Mouse (Mus musculus) layer of hippocampus, adult 2 months (tissue): ENCODE results near the gene Akr7a5. TPM values are rescaled to one million over a fixed set of nuclear protein-coding genes. Genes with fewer than 3 reads are reported as not detected.
A peak's percentile ranks its signal among the peaks of the same experiment; 100 is the strongest.

ENCODE experiments used
- DNase-seq, 2 experiments: peaks; one replicate each; pipeline ENCODE4 v3.0.0; 2022; ENCODE audit warnings: low spot score in 2 of 2
- H3K27ac ChIP-seq: fragments of 200-600 bp; 2 replicates; pipeline ENCODE4 v1.8.1; 2022
- H3K4me3 ChIP-seq: fragments of 200-600 bp; 2 replicates; pipeline ENCODE4 v1.8.1; 2022; ENCODE audit warnings: mild to moderate bottlenecking
- CTCF ChIP-seq: fragments of 200-600 bp; conservative IDR thresholded peaks from 2 replicates; pipeline ENCODE4 v1.8.1; 2022; ENCODE audit warnings: antibody characterized with exemption, mild to moderate bottlenecking, moderate library complexity
- total RNA-seq, 2 experiments: library from RNA; stranded (reverse); gene quantifications; 2 replicates each; pipeline ENCODE4 v1.2.3; 2021

Akr7a5 gene
- total RNA-seq, 2 experiments from 2014 or later, result 31.6 to 32.9 TPM

DNA sequence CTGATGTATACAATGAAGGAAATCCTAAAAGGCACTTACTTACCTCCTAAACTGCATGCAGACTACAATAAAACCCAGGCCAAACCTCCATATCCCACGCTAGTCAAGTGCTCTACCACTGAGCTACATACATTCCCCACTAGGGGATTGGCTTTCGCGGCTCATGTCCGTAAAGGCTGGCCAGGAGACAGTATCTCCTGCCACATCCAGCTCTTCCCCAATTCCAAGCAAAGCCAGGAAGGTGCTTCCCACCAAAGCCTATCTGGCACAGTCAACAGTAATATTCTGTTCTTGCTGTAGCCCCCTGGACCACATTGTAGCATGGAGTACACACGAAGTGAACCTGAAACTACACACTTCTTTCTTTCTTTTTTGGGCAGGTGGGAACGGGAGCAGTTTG lies 893 bp upstream of the Akr7a5 start:
- peak overlapping the region; percentile 92; the same call in 1 of the 2 replicates for H3K27ac ChIP-seq
- peak overlapping the region; percentile 93 for H3K4me3 ChIP-seq
- TF ChIP-seq CTCF, result peak; percentile 61
- no peak for DNase-seq

DNA sequence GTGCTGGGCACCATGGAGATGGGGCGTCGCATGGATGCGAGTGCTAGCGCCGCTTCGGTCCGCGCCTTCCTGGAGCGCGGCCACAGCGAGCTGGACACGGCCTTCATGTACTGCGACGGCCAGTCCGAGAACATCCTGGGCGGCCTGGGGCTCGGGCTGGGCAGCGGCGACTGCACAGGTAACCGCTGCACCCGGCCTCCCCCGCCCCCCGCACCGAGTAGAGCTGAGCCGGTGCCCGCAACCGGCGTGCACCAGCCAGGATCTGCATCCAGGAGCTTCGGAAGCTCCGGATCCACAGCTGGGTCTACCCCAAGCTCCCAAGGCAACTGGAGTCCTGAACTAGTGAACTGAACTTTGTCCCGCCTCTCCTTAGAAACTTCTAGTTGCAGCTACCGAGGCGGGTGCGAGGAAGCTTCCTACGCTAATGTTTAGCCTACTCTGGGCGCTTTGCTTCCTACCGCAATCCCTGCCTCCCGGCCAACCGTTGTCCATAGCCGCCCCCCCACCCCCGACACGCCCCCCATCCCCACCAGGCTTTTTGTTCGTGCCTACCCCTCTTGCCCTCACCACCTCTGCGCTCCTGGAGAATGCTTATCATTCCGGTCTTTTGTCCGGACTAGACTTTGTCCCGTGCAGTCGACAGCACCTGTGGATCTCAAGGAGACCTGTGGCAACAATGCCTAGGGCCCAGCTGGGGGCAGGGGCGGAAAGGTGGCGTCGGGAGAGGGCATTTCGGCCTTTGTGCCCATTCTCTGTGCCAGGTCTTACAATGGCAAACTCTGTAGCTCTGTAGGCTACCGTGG lies 556 bp downstream of the Akr7a5 start:
- no peak for TF ChIP-seq CTCF
- no peak for DNase-seq
- Histone ChIP-seq H3K4me3 (peak overlapping the region; percentile 93), H3K27ac (peak overlapping the region; percentile 92)

DNA sequence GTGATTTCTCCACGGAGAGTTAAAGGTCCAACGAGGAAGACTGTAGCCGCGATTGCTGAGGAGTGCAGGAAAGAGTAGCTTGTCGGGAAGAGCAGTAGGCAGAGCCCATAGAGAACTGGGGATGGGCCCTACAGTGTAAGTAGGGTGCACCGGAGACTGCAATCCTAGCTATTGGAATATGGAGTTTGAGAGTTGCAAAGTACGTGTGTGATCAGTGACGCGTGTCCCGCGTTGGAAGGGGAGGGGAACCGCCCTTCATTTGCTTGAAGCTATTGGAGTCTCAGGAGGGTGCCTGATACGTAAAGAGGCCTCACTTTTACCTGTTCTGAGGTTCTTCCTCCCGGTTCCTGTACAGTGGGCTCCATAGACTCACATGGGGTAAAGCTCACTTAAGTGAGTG lies 1.2 kb downstream of the Akr7a5 start:
- DNase-seq, result no peak
- Histone ChIP-seq H3K27ac (no peak overlapping the region), H3K4me3 (peak overlapping the region; percentile 93)
- TF ChIP-seq CTCF, result no peak

DNA sequence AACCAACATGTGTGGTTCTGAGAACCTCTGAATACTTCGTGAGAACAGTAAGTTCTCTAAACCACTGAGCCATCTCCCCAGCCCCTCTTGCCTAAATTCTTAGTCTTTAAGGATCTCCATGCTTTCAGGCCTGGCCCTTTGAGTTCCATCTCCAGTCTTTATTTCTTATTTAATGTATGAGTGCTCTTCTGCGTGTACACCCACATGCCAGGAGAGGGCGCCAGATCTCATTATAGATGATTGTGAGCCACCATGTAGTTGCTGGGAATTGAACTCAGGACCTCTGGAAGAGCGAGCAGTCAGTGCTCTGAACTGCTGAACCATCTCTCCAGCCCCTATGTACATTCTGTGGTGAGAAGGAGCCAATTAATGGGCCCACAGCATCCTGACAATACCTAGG lies 2.1 kb downstream of the Akr7a5 start:
- TF ChIP-seq CTCF, result peak; percentile 76
- Histone ChIP-seq H3K27ac (no peak overlapping the region), H3K4me3 (no peak overlapping the region)
- DNase-seq, result no peak

DNA sequence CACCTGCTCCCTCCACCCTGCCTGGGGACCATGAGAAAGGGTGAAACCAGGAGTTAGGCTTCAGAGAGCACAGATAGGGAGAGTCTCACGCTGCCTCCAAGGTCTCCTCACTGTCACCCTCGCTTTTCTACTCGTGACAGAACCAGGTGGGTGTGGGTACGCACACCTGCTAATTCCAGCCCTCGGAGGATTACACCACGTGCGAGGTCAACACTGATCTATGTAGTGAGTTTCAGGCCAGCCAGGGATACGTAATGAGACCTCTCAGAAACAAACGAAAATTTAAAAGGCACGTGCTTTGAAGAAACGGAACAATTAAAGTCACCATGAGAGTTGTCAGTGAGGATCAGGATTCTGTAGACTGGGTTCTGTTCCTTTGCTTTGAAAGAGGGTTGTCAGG lies 7.9 kb downstream of the Akr7a5 start:
- DNase-seq, result no peak
- H3K27ac ChIP-seq, result no peak overlapping the region
- no peak overlapping the region for H3K4me3 ChIP-seq
- no peak for TF ChIP-seq CTCF

DNA sequence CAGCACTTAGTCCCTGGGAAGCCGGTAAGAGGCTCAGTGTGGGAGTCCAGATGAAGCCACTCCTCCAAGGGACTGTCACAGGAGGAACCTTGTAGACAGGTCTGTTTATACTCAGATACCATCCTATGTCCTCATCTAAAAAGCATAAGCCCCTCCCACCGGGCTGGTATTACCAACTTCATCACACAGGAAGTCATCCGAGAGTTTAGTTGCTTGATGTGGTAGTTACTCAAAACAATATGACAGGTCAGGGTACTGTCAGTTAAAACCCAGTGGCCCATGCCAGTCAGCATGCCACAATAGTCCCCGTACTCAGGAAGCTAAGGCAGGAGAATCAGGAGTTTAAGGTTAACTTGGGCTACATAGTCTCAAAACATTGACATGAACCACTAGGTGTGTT lies 9.2 kb downstream of the Akr7a5 start:
- TF ChIP-seq CTCF, result no peak
- no peak for DNase-seq
- Histone ChIP-seq H3K27ac (no peak overlapping the region), H3K4me3 (no peak overlapping the region)

DNA sequence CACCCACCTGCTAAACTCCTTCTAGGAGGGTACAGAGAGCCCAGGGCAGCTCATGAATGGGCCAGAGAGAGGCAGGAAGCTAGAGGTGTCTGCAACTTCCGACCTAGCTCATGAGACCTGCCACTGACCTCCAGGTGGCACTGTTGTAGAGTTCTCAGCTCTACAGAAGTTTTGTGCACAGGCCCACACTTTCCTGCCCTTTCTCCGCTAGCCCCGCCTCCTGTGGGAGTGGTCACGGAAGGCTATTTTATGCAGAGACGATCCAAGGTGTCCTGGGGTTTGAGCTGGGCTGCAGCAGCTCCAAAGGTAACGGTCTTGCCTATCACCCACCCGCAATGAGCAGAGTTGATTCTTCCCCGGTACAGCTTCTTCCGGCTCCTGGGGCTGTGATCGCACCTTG lies 20.1 kb downstream of the Akr7a5 start:
- DNase-seq, result peak; percentile 24 to 38

DNA sequence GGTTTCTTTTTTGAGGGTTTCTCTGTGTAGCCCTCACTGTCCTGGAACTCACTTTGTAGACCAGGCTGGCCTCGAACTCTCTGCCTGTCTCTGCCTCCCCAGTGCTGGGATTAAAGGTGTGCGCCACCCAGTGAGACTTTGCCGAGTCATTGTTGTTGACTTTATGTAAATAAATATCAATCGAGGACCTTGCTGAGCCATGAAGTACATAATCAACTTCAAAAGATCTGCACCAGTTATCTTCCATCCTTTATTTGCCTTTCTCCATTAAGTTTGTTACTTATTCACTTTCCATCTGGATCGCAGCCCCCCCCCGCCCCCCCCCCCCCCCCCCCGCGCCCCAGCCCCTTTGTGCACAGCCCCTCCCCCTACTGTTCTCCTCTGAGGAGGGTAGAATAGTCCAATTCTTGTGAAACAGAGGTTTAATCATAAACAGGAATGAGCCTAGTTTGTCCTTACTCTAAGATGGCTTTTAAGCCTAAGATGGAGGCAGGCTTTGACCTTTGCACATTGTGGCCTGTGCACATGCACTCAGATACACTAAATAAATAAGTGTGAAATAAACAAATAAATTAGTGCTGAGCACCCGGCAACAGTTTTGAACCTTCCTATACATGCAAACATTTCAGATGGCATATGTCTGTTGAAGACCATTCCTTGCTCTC lies 24.2 kb downstream of the Akr7a5 start:
- DNase-seq, result no peak
- TF ChIP-seq CTCF, result no peak
- H3K27ac ChIP-seq, result no peak overlapping the region
- H3K4me3 ChIP-seq, result no peak overlapping the region

More for the DNA sequence above, 20.1 kb downstream of the Akr7a5 start:
- Histone ChIP-seq H3K4me3 (no peak overlapping the region), H3K27ac (no peak overlapping the region)
- peak; percentile 72 for TF ChIP-seq CTCF

DNA sequence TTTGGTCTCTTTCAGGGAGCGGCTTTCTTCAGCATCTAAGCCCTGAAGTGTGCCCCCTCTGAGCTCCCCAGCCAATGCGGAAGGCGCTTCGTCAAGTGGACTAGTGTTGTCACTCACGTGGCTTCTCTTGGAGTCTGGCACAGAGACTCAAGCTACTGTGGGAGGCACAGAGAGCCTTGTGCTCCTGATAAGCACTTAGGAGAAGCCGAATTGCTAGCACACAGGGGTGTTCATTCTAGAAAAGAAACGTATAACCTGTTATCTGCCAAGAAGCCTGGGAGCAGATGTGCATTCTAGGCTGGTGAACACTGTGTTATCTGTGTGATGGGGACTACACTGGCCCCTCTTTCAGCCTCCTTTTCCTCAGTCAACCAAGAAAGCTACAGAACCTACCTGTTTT lies 25.0 kb downstream of the Akr7a5 start:
- Histone ChIP-seq H3K27ac (no peak overlapping the region), H3K4me3 (no peak overlapping the region)
- DNase-seq, result no peak
- no peak for TF ChIP-seq CTCF

DNA sequence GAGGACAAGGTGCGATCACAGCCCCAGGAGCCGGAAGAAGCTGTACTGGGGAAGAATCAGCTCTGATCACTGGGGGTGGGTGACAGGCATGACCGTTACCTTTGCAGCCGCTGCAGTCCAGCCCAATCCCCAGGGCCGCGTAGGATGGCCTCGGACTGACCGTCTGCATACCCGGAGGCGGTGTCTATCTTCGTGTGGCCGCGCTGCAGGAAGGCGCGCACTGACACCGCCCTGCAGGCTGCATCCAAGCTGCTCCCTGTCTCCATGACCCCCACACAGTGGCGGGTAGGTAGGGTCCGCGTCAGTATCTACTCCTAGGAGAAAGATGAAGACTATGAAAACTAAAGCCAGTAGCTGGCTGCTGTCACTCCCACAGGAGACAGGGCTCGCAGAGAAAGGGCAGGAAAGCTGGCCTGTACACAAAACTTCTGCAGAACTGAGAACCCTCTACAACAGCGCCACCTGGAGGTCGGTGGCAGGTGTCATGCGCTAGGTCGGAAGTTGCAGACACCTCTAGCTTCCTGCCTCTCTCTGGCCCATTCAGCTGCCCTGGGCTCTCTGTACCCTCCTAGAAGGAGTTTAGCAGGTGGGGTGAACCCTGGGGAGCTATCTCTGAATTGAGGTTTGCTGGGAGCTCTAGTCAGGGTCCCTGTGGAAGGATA lies 26.4 kb downstream of the Akr7a5 start:
- peak; percentile 31 to 73 for DNase-seq

DNA sequence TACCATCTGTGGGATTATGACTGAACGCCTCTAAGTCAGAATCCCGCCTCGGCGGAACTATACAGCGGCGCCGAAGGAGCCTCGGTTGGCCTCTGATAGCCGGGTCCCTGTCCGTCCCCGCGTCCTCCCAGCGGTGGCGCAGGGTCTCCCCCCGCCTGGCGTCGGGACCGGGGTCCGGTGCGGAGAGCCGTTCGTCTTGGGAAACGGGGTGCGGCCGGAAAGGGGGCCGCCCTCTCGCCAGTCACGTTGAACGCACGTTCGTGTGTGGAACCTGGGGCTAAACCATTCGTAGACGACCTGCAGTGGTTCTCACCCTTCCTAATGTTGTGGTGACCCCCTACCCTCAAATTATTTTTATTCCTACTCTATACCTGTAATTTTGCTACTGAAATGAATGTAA lies 27.6 kb downstream of the Akr7a5 start:
- Histone ChIP-seq H3K27ac (no peak overlapping the region), H3K4me3 (no peak overlapping the region)
- no peak for DNase-seq
- no peak for TF ChIP-seq CTCF

More for the DNA sequence above, 26.4 kb downstream of the Akr7a5 start:
- Histone ChIP-seq H3K27ac (no peak overlapping the region), H3K4me3 (no peak overlapping the region; the same call in 1 of the 2 replicates)
- peak; percentile 85 for TF ChIP-seq CTCF

DNA sequence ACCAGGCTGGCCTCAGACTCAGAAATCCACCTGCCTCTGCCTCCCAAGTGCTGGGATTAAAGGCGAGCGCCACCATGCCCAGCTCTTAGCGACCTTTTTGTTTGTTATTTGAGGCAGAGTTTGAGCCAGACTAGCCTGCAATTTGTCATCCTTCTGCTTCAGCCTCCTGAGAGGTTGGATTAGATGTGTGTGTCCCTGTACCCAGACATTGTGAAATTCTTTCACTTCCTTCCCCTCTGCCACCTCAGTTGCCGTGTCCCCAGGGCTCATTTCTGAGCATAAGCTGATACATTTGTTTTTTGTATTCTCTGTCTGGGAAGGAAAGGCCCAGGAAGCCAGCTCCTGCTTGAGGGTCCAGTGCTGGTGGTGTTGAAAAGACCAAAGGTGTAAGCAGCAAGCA lies 30.3 kb downstream of the Akr7a5 start:
- Histone ChIP-seq H3K27ac (no peak overlapping the region), H3K4me3 (no peak overlapping the region)
- no peak for TF ChIP-seq CTCF
- DNase-seq, result no peak

DNA sequence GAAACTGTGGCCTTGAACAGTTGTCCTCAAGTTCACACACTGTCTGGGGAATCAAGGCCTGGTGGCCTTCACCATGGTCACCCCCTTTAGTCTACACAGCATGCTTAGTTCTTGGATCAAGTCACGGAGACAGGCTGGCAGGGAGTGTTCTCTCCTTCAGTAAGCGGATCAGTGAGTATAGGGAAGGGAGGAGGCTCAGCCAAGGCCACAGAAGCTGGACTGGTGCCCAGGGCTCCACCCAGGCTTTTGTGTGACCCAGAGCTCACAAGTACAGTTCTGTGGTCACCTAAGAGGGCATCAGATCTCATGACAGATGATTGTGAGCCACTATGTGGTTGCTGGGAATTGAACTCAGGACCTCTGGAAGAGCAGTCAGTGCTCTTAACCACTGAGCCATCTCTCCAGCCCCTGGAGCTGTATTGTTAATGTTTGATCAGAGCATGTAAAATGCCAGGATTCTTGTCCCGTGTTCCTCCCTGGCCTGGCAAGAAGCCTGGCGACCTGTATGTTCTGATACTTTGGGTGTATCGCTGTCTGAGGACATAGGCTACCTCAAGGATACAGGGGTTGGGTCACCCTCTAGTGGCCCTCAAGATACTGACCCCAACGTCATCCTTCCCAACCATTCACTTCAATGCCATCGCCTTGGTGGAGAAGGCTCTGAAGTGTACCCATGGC lies 31.2 kb downstream of the Akr7a5 start:
- no peak for DNase-seq
- Histone ChIP-seq H3K27ac (no peak overlapping the region), H3K4me3 (no peak overlapping the region)
- TF ChIP-seq CTCF, result no peak
